In the genomic region with DNA sequence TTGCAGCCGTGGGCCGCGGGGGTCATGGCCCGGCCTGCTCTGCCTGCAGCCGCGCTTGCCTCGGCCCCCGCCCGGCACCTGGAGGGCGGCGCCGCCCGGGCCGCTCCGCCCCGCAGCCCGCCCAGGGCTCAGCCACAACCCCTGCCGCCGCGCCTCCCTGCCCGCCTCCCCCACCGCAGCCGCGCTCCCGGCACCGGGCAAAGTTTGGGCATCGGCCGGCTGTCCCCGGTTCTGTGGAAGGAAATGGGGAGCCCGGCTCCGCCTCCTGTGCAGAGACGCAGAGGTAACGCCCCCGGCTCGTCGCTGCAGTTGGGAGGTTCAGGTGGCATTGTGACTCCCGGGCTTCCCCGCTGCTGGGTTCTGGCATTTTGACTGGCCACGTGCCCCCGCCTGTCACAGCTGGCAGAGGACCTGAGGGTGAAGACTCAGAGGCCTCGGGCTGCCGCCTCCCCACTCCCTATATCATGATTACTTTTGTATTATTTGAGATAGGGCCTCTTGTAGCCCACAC, we compare ENCODE assay signal across 8 mouse cellular contexts. TPM values are rescaled to one million over a fixed set of nuclear protein-coding genes. Genes with fewer than 3 reads are reported as not detected.
DNase-seq lines count a peak whose midpoint lies in the region; ATAC-seq and TF ChIP-seq lines count a peak whose summit lies in the region.

No protein-coding gene starts in this region.

- no peaks in the 10 kb centered on the region for H3K36me3 ChIP-seq in forebrain, embryonic 16.5 days (ENCODE audit: control insufficient read depth, insufficient read depth)
- H3K36me3 ChIP-seq in hindbrain, embryonic 13.5 days: no peaks in the 10 kb centered on the region
- no peaks in the 10 kb centered on the region for H3K36me3 ChIP-seq in small intestine, adult 2 months (ENCODE audit: control insufficient read depth, insufficient read depth, low read length)

- H3K4me1 ChIP-seq in forebrain, embryonic 16.5 days (replicated peaks; ENCODE audit: control insufficient read depth, insufficient read depth, low read length): peaks cover 8% of the 10 kb centered on the region
- peaks cover 20% of the 10 kb centered on the region for H3K4me1 ChIP-seq in hindbrain, embryonic 13.5 days (replicated peaks)
- peaks cover 8% of the 10 kb centered on the region for H3K4me1 ChIP-seq in small intestine, adult 2 months (ENCODE audit: control insufficient read depth, insufficient read depth, insufficient read length, low read length)

- no peaks in the 10 kb centered on the region for H3K9me3 ChIP-seq in forebrain, embryonic 16.5 days (ENCODE audit: control insufficient read depth, low read length)
- H3K9me3 ChIP-seq in hindbrain, embryonic 13.5 days: no peaks in the 10 kb centered on the region

- peak; percentile 19 for DNase-seq in cerebellum, adult 11 months
- no peak for DNase-seq in cerebellum, adult 11-12 months
- DNase-seq in adrenal gland, postnatal 36 days: peak; percentile 80 to 88
- DNase-seq in left cerebral cortex, postnatal 36 days (ENCODE audit: low spot score in 2 of 2): peak; percentile 35 to 46

- no peak for TF ChIP-seq CTCF in small intestine, adult 2 months (IDR thresholded peaks at IDR 0.05; ENCODE audit: extremely low read depth, insufficient read length, insufficient replicate concordance, low read depth, low read length)

- H3K4me2 ChIP-seq in forebrain, embryonic 16.5 days (ENCODE audit: low read length): peak overlapping the region; percentile 97
- H3K4me2 ChIP-seq in hindbrain, embryonic 13.5 days: peak overlapping the region; percentile 98

- peak; percentile 57 for ATAC-seq in forebrain, embryonic 16.5 days
- no peak; the same call in 1 of the 2 replicates for ATAC-seq in hindbrain, embryonic 13.5 days (ENCODE audit: low FRiP score)
- ATAC-seq in megakaryocyte-erythroid progenitor cell, adult 5-6 weeks (replicated peaks; ENCODE audit: low FRiP score, low TSS enrichment, poor library complexity, severe bottlenecking): peak; percentile 65

- H3K27ac ChIP-seq in forebrain, embryonic 16.5 days (ENCODE audit: low read length): no peak overlapping the region
- no peak overlapping the region for H3K27ac ChIP-seq in hindbrain, embryonic 13.5 days
- H3K27ac ChIP-seq in small intestine, adult 2 months (ENCODE audit: insufficient read depth, low read depth, low read length): no peak overlapping the region

- intact Hi-C loops in left cerebral cortex, postnatal 36 days (cut with DNase I): no loop called here

- H3K9ac ChIP-seq in forebrain, embryonic 16.5 days (replicated peaks; ENCODE audit: low read depth, low read length): peak overlapping the region; percentile 70
- peak overlapping the region; percentile 86 for H3K9ac ChIP-seq in hindbrain, embryonic 13.5 days

- under 1% methylated on average over 39 of the region's 42 CpGs for WGBS in forebrain, embryonic 16.5 days
- WGBS in hindbrain, embryonic 13.5 days: 1% methylated on average over 32 of the region's 42 CpGs
- 1% methylated on average over 40 of the region's 42 CpGs for WGBS in small intestine, adult 2 months

- no peak for TF ChIP-seq POLR2A in small intestine, adult 2 months (IDR thresholded peaks at IDR 0.05; ENCODE audit: low read depth, low read length)

- peaks cover 17% of the 10 kb centered on the region for H3K27me3 ChIP-seq in forebrain, embryonic 16.5 days (replicated peaks; ENCODE audit: control insufficient read depth, insufficient read depth, low read length)
- H3K27me3 ChIP-seq in hindbrain, embryonic 13.5 days: peaks cover 52% of the 10 kb centered on the region
- H3K27me3 ChIP-seq in small intestine, adult 2 months (ENCODE audit: control insufficient read depth, insufficient read depth, low read length): peaks cover 6% of the 10 kb centered on the region; the same call in 1 of the 2 replicates

- peak overlapping the region; percentile 64 for H3K4me3 ChIP-seq in forebrain, embryonic 16.5 days (replicated peaks; ENCODE audit: low read length)
- H3K4me3 ChIP-seq in hindbrain, embryonic 13.5 days: peak overlapping the region; percentile 64
- H3K4me3 ChIP-seq in small intestine, adult 2 months (ENCODE audit: low read depth, low read length): peak overlapping the region; percentile 73

RNA-seq across cellular contexts. Expression of gene 1190005I06Rik, which starts 13.0 kb away (rescaled TPM):
- total RNA-seq in adrenal gland, postnatal 36 days (2021): 10 to 100 TPM; 16.7 to 19.7 TPM
- polyA plus RNA-seq in forebrain, embryonic 16.5 days (2015; fragmentation: Nextera tagmentation; extraction: Ambion mirVana): 8.4 and 11.0 TPM in 2 replicates
- 8.9 and 11.0 TPM in 2 replicates for polyA plus RNA-seq in hindbrain, embryonic 13.5 days (2015; fragmentation: Nextera tagmentation; extraction: Ambion mirVana)
- total RNA-seq in left cerebral cortex, postnatal 36 days (2021): 10 to 100 TPM in 1 of 2 experiments, 1 to 10 TPM in 1; 9.4 to 13.4 TPM
- total RNA-seq in megakaryocyte-erythroid progenitor cell, adult 5-6 weeks (2014; fragmentation: Nextera tagmentation): not detected in 2 replicates
- total RNA-seq in megakaryocyte-erythroid progenitor cell, adult 5-6 weeks (2017): not detected in 2 replicates
- polyA plus RNA-seq in small intestine, adult 2 months (2012; rRNA removed): 1.6 and 3.6 TPM in 2 replicates

RNA-seq across cellular contexts. Expression of gene Gm27021, which starts 33.5 kb away (rescaled TPM):
- under 1 TPM in 1 of 2 experiments, not detected in 1; 0.53 TPM for total RNA-seq in adrenal gland, postnatal 36 days (2021)
- 5.5 and 9.6 TPM in 2 replicates for polyA plus RNA-seq in forebrain, embryonic 16.5 days (2015; fragmentation: Nextera tagmentation; extraction: Ambion mirVana)
- 5.2 and 6.0 TPM in 2 replicates for polyA plus RNA-seq in hindbrain, embryonic 13.5 days (2015; fragmentation: Nextera tagmentation; extraction: Ambion mirVana)
- total RNA-seq in left cerebral cortex, postnatal 36 days (2021): under 1 TPM in 1 of 2 experiments, not detected in 1; 0.95 TPM
- not detected in 2 replicates for total RNA-seq in megakaryocyte-erythroid progenitor cell, adult 5-6 weeks (2014; fragmentation: Nextera tagmentation)
- total RNA-seq in megakaryocyte-erythroid progenitor cell, adult 5-6 weeks (2017): not detected in 2 replicates
- 11.4 TPM in 1 of 2 replicates, not detected in the other for polyA plus RNA-seq in small intestine, adult 2 months (2012; rRNA removed)

RNA-seq across cellular contexts. Expression of gene Cox4i1, which starts 33.6 kb away (rescaled TPM):
- total RNA-seq in adrenal gland, postnatal 36 days (2021): 1,000 to 10,000 TPM; 1,531 to 1,538 TPM
- polyA plus RNA-seq in forebrain, embryonic 16.5 days (2015; fragmentation: Nextera tagmentation; extraction: Ambion mirVana): 935 and 953 TPM in 2 replicates
- 1,116 and 1,159 TPM in 2 replicates for polyA plus RNA-seq in hindbrain, embryonic 13.5 days (2015; fragmentation: Nextera tagmentation; extraction: Ambion mirVana)
- total RNA-seq in left cerebral cortex, postnatal 36 days (2021): 1,000 to 10,000 TPM; 1,069 to 1,237 TPM
- 1,045 and 1,237 TPM in 2 replicates for total RNA-seq in megakaryocyte-erythroid progenitor cell, adult 5-6 weeks (2014; fragmentation: Nextera tagmentation)
- 386 and 612 TPM in 2 replicates for total RNA-seq in megakaryocyte-erythroid progenitor cell, adult 5-6 weeks (2017)
- 631 and 1,064 TPM in 2 replicates for polyA plus RNA-seq in small intestine, adult 2 months (2012; rRNA removed)

RNA-seq across cellular contexts. Expression of gene Emc8, which starts 34.0 kb away (rescaled TPM):
- total RNA-seq in adrenal gland, postnatal 36 days (2021): 100 to 1,000 TPM; 104 to 144 TPM
- 145 and 148 TPM in 2 replicates for polyA plus RNA-seq in forebrain, embryonic 16.5 days (2015; fragmentation: Nextera tagmentation; extraction: Ambion mirVana)
- polyA plus RNA-seq in hindbrain, embryonic 13.5 days (2015; fragmentation: Nextera tagmentation; extraction: Ambion mirVana): 135 and 150 TPM in 2 replicates
- total RNA-seq in left cerebral cortex, postnatal 36 days (2021): 10 to 100 TPM; 66.4 to 67.2 TPM
- 32.8 and 36.5 TPM in 2 replicates for total RNA-seq in megakaryocyte-erythroid progenitor cell, adult 5-6 weeks (2014; fragmentation: Nextera tagmentation)
- 69.8 and 87.1 TPM in 2 replicates for total RNA-seq in megakaryocyte-erythroid progenitor cell, adult 5-6 weeks (2017)
- polyA plus RNA-seq in small intestine, adult 2 months (2012; rRNA removed): 65.0 and 109 TPM in 2 replicates

RNA-seq across cellular contexts. Expression of gene Gins2, which starts 45.3 kb away (rescaled TPM):
- 10 to 100 TPM in 1 of 2 experiments, 1 to 10 TPM in 1; 6.3 to 11.0 TPM for total RNA-seq in adrenal gland, postnatal 36 days (2021)
- polyA plus RNA-seq in forebrain, embryonic 16.5 days (2015; fragmentation: Nextera tagmentation; extraction: Ambion mirVana): 23.1 and 24.3 TPM in 2 replicates
- 23.1 and 24.5 TPM in 2 replicates for polyA plus RNA-seq in hindbrain, embryonic 13.5 days (2015; fragmentation: Nextera tagmentation; extraction: Ambion mirVana)
- 1 to 10 TPM in 1 of 2 experiments, under 1 TPM in 1; 0.74 to 1.8 TPM for total RNA-seq in left cerebral cortex, postnatal 36 days (2021)
- total RNA-seq in megakaryocyte-erythroid progenitor cell, adult 5-6 weeks (2014; fragmentation: Nextera tagmentation): 76.6 and 99.8 TPM in 2 replicates
- 43.8 and 62.0 TPM in 2 replicates for total RNA-seq in megakaryocyte-erythroid progenitor cell, adult 5-6 weeks (2017)
- 12.6 and 22.5 TPM in 2 replicates for polyA plus RNA-seq in small intestine, adult 2 months (2012; rRNA removed)

Comparison
In these comparisons a context has a peak if more than half of its experiments do, and no peak if none do; other contexts are left out.
1. RNA of gene 1190005I06Rik, which starts 13.0 kb away (total RNA-seq): 16.7 to 19.7 TPM in adrenal gland, postnatal 36 days and 9.4 to 13.4 TPM in left cerebral cortex, postnatal 36 days; not detected in megakaryocyte-erythroid progenitor cell, adult 5-6 weeks; every median in the first group is over 10 times any median in the second.
2. Peak in every context shown above with its lines, with median percentiles within 50 percentile points of each other: H3K4me3 ChIP-seq.